Mouse (Mus musculus) intestine, embryonic 16.5 days (tissue): ENCODE measurements around the gene Immp2l. TPM values are rescaled to one million over a fixed set of nuclear protein-coding genes. Genes with fewer than 3 reads are reported as not detected.
A peak's percentile ranks its signal among the peaks of the same experiment; 100 is the strongest.

Experiments used
- ATAC-seq: fragments of 200-750 bp; cut with Nextera tagmentation; 2 replicates; pipeline ENCODE4 v1.8.0; 2017; ENCODE audit warnings: moderate TSS enrichment, moderate library complexity
- H3K27ac ChIP-seq: fragments of 300-500 bp; sonication (generic); 2 replicates; pipeline ENCODE4 v1.5.1; 2014; ENCODE audit warnings: mild to moderate bottlenecking, low read length
- H3K27me3 ChIP-seq: fragments of 300-500 bp; sonication (generic); replicated peaks from 2 replicates; pipeline ENCODE4 v1.6.1; 2014; ENCODE audit warnings: low read length, control low read depth, mixed read lengths; ENCODE audit not compliant: control insufficient read depth, insufficient read depth
- H3K36me3 ChIP-seq: fragments of 300-500 bp; sonication (generic); 2 replicates; pipeline ENCODE4 v1.6.1; 2014; ENCODE audit warnings: low read length, control low read depth; ENCODE audit not compliant: control insufficient read depth, insufficient read depth
- H3K4me1 ChIP-seq: fragments of 300-500 bp; sonication (generic); 2 replicates; pipeline ENCODE4 v1.6.1; 2014; ENCODE audit warnings: low read length, control low read depth, mixed read lengths; ENCODE audit not compliant: control insufficient read depth, insufficient read depth
- H3K4me2 ChIP-seq: fragments of 300-500 bp; sonication (generic); 2 replicates; pipeline ENCODE4 v1.6.1; 2014; ENCODE audit warnings: low read depth, low read length, control low read depth
- H3K4me3 ChIP-seq: fragments of 300-500 bp; sonication (generic); 2 replicates; pipeline ENCODE4 v1.5.1; 2014; ENCODE audit warnings: mild to moderate bottlenecking, low read length
- H3K9ac ChIP-seq: fragments of 300-500 bp; sonication (generic); 2 replicates; pipeline ENCODE4 v1.6.1; 2014; ENCODE audit warnings: low read depth, low read length
- H3K9me3 ChIP-seq: fragments of 300-500 bp; sonication (generic); 2 replicates; pipeline ENCODE4 v1.6.1; 2016; ENCODE audit warnings: low read length, control low read depth; ENCODE audit not compliant: control insufficient read depth
- WGBS: fragments of 180-500 bp; shearing (Covaris S2); extraction: QIAGEN DNeasy Blood & Tissue Kit; methylation state at CpG from one replicate; pipeline ENCODE4 v1.1.7; 2014; 5-methylcytosine and 5-hydroxymethylcytosine counted together
- polyA plus RNA-seq: library from polyadenylated mRNA; unstranded; fragments of >200 nt; fragmentation: Nextera tagmentation; extraction: Ambion mirVana; gene quantifications from 2 replicates; pipeline ENCODE4 v1.2.1, GENCODE M21; 2015

Gene Immp2l
- polyA plus RNA-seq, 1 experiment from 2014 or later, result 36.8 TPM

GRCm38 (mm10) chr12:41044493-41045132 is 20.7 kb downstream of the Immp2l start:
- ATAC-seq, result no peak
- no peak overlapping the region for H3K4me2 ChIP-seq

GRCm38 (mm10) chr12:41047085-41047766 is 23.3 kb downstream of the Immp2l start:
- H3K4me2 ChIP-seq, result no peak overlapping the region
- WGBS, result 76% methylated on average over 12 of the region's 12 CpGs

More at GRCm38 (mm10) chr12:41044493-41045132, 20.7 kb downstream of the Immp2l start:
- H3K36me3 ChIP-seq, result no peaks in the 10 kb centered on the region
- H3K4me3 ChIP-seq, result no peak overlapping the region
- 85% methylated on average over 12 of the region's 12 CpGs for WGBS
- H3K9ac ChIP-seq, result no peak overlapping the region
- H3K9me3 ChIP-seq, result no peaks in the 10 kb centered on the region
- no peaks in the 10 kb centered on the region for H3K27me3 ChIP-seq
- H3K4me1 ChIP-seq, result 0 out of 2 replicates have a peak, but pooled peaks cover 2% of the 10 kb centered on the region
- H3K27ac ChIP-seq, result no peak overlapping the region

GRCm38 (mm10) chr12:41050945-41051344 is 27.1 kb downstream of the Immp2l start:
- H3K9me3 ChIP-seq, result no peaks in the 10 kb centered on the region

More at GRCm38 (mm10) chr12:41047085-41047766, 23.3 kb downstream of the Immp2l start:
- H3K27me3 ChIP-seq, result no peaks in the 10 kb centered on the region
- H3K27ac ChIP-seq, result 0 out of 2 replicates have a peak overlapping the region, but pooled peaks have one; percentile 8
- H3K4me1 ChIP-seq, result 0 out of 2 replicates have a peak, but pooled peaks cover 2% of the 10 kb centered on the region
- H3K9ac ChIP-seq, result no peak overlapping the region
- H3K36me3 ChIP-seq, result no peaks in the 10 kb centered on the region
- peak; percentile 87 for ATAC-seq
- no peaks in the 10 kb centered on the region for H3K9me3 ChIP-seq
- no peak overlapping the region for H3K4me3 ChIP-seq

GRCm38 (mm10) chr12:41052897-41053296 is 29.0 kb downstream of the Immp2l start:
- 79% methylated on average over 3 of the region's 3 CpGs for WGBS
- Histone ChIP-seq H3K9me3 (no peaks in the 10 kb centered on the region), H3K9ac (no peak overlapping the region), H3K36me3 (no peaks in the 10 kb centered on the region), H3K27me3 (no peaks in the 10 kb centered on the region), H3K4me3 (no peak overlapping the region), H3K4me2 (no peak overlapping the region), H3K27ac (no peak overlapping the region), H3K4me1 (no peaks in the 10 kb centered on the region)
- no peak for ATAC-seq

More at GRCm38 (mm10) chr12:41050945-41051344, 27.1 kb downstream of the Immp2l start:
- Histone ChIP-seq H3K4me1 (0 out of 2 replicates have a peak, but pooled peaks cover 2% of the 10 kb centered on the region), H3K4me3 (no peak overlapping the region), H3K4me2 (no peak overlapping the region), H3K27ac (no peak overlapping the region), H3K9ac (no peak overlapping the region), H3K27me3 (no peaks in the 10 kb centered on the region), H3K36me3 (no peaks in the 10 kb centered on the region)
- no peak for ATAC-seq
- WGBS, result 75% methylated on average over 5 of the region's 5 CpGs

DNA sequence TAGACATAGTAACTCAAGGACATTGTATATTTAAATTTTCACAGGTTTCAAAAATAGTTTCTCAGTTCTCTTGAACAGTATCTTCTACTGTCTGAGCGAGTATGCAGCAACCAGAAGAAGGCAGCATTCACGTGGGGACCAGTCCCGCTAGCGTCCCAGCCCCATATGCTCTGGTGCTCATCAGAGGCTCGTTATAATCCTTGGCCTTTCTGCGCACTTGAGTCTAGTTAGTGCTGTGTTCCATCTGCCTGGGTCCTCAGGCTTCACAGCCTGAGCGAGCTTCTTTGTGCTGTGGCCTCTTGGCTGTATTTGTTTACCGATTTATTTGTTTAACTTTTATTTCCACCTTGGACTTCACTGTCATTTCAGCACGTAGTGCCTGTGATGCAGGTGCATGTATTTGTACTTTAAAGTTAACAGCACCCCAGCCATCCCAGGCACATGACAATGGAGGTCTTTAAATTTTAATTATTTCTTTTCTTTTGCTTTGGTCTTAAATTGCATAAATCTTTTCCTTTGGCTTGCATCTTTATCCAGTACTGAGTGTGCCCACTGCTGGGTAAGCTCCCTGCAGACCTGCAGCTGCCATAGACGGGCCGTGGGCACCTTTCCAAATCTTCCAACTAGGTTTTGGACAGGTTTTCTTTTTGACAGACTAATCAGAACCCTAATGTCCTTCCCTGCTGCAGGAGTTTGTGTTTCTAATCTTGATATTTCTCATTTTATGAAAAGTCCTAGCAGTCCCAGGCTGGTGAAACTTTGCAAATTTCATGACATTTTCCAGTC is 30.3 kb downstream of the Immp2l start:
- no peak overlapping the region for H3K4me3 ChIP-seq
- no peak for ATAC-seq
- no peak overlapping the region for H3K27ac ChIP-seq
- no peaks in the 10 kb centered on the region for H3K27me3 ChIP-seq
- no peak overlapping the region for H3K9ac ChIP-seq
- H3K9me3 ChIP-seq, result no peaks in the 10 kb centered on the region
- 81% methylated on average over 11 of the region's 11 CpGs for WGBS
- H3K4me1 ChIP-seq, result no peaks in the 10 kb centered on the region
- H3K36me3 ChIP-seq, result no peaks in the 10 kb centered on the region
- H3K4me2 ChIP-seq, result no peak overlapping the region

GRCm38 (mm10) chr12:41055941-41056340 is 32.1 kb downstream of the Immp2l start:
- H3K4me1 ChIP-seq, result no peaks in the 10 kb centered on the region
- H3K4me2 ChIP-seq, result no peak overlapping the region
- no peak for ATAC-seq
- H3K4me3 ChIP-seq, result no peak overlapping the region
- no peak overlapping the region for H3K27ac ChIP-seq
- no peaks in the 10 kb centered on the region for H3K27me3 ChIP-seq
- H3K36me3 ChIP-seq, result no peaks in the 10 kb centered on the region
- H3K9ac ChIP-seq, result no peak overlapping the region
- H3K9me3 ChIP-seq, result no peaks in the 10 kb centered on the region

DNA sequence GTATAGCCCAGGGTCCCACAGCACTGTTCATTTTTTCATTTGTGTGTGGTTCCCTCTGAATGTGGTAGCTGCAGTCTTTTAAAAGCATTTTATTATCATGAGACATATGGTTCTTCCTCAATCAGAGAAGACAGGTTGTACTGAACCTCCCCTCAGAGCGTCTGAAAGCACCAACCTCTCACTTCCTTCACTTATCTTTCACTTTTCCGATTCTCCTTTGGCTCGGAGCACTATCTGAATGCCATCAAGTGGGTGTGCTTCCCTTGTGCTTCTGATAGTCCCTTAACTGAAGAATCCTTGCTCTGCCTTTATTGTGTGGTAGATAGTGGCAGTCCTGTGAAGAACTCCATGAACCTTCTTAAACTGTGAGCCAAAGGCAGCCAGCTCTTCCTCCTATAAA is 39.4 kb downstream of the Immp2l start:
- Histone ChIP-seq H3K4me2 (no peak overlapping the region), H3K9ac (no peak overlapping the region), H3K4me1 (no peaks in the 10 kb centered on the region), H3K4me3 (no peak overlapping the region), H3K27me3 (no peaks in the 10 kb centered on the region), H3K27ac (no peak overlapping the region), H3K36me3 (no peaks in the 10 kb centered on the region), H3K9me3 (no peaks in the 10 kb centered on the region)
- 81% methylated on average over 3 of the region's 3 CpGs for WGBS
- ATAC-seq, result no peak

- peak; percentile 78 for ATAC-seq
- Histone ChIP-seq H3K9ac (no peak overlapping the region), H3K9me3 (no peaks in the 10 kb centered on the region), H3K4me3 (no peak overlapping the region), H3K36me3 (0 out of 2 replicates have a peak, but pooled peaks cover 3% of the 10 kb centered on the region), H3K27ac (no peak overlapping the region), H3K27me3 (no peaks in the 10 kb centered on the region), H3K4me1 (peaks cover 6% of the 10 kb centered on the region; the same call in 1 of the 2 replicates), H3K4me2 (no peak overlapping the region)
- 52% methylated on average over 1 of the region's 1 CpGs for WGBS
These were observed 58.0 kb downstream of the Immp2l start for GRCm38 (mm10) chr12:41081843-41082242.
